Mouse (Mus musculus) bone marrow macrophage, adult 2 months (primary cell): ENCODE measurements at regions not wholly inside any gene's neighbourhood (a gene's known extent, or its start where the extent isn't known, plus 50 kb on each side); places are given as distances from the start of the nearest gene placed in this dataset.

Experiments used
- CTCF ChIP-seq: IDR thresholded peaks from 2 replicates; pipeline ENCODE4 v1.5.1; 2012; ENCODE audit warnings: low read depth, mild to moderate bottlenecking, low read length, moderate library complexity
- POLR2A ChIP-seq: IDR thresholded peaks from 2 replicates; pipeline ENCODE4 v1.6.1; 2012; ENCODE audit warnings: mild to moderate bottlenecking, low read depth, low read length, borderline replicate concordance

DNA sequence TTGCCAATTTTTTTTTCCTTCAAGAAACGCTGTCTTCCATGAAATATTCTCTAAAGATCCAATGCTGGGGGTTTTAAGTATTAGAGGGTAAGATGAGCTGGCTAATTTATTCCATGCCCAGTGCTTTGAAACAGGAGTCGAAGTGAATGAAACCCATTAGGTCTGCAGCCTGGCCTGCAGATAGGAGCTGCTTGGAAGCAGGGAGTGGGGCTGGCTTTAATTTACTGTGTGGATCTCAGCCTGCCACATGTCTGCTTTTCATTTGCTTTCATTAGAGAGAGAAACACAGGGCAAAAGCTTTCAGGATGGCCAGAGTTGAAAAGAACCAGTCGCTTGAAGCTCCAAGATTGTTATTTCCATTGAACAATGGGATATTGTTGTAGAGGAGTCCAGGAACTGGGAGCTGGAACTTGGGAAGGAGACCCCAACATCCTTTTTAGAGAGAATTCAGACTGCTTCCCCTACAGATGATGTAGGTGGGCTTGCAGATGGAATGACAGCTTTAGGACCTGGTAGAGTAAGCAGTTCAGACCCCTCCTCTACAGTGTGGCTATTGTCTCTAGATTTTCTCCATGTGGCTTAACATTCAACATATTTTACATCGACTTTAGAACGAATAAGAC, 105.0 kb upstream of the Ednra start:
- no peak for TF ChIP-seq CTCF
- TF ChIP-seq POLR2A: no peak
